Mouse (Mus musculus): ENCODE data around the gene Gosr1.

DNA sequence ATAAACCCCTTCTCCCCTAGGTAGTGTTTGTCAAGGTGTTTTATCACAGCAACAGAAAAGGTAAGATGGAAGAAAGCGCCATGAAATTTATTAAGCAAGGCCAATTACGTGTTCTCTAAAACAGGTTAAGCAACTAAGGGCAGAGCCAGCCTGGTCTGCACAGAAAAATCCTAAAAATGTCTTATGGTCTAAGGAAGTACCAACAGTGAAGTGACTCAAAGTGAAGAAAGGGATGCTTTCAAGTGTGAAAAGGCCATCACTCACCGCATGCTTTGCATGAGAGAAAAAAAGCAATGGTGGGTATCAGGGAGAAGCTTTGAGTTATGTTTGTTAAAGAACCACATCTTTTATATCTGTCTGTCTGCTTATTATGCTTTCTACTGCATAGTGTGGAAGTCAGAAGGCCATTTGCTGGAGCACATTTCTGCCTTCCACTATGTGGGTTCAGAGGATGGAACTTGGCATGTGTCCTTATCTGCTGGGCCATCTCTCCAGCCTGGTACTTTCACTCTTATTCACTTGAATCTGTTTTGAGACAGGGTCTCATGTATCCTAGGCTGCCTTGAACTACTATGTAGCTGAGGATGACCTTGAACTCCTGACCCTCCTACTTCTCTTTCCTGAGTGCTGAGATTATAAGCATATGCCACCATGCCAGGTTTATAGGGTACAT lies 43.8 kb upstream of the Gosr1 start:
- TF ChIP-seq CTCF (IDR thresholded peaks at IDR 0.05) = no peak
- no peak for TF ChIP-seq EP300 (IDR thresholded peaks at IDR 0.05; ENCODE audit: insufficient read depth, low read depth, low read length)

All from heart, adult 2 months (tissue).